Mouse (Mus musculus) limb, embryonic 14.5 days (tissue): ENCODE data around the gene Strn. TPM values are rescaled to one million over a fixed set of nuclear protein-coding genes. Genes with fewer than 3 reads are reported as not detected.

ENCODE experiments used
- ATAC-seq: fragments of 200-750 bp; cut with Nextera tagmentation; 2 replicates; pipeline ENCODE4 v1.8.0; 2017; ENCODE audit warnings: low read depth, moderate number of reproducible peaks, moderate TSS enrichment; ENCODE audit not compliant: low FRiP score
- DNase-seq: peaks from one replicate; pipeline ENCODE4 v3.0.0-alpha.2; 2015; ENCODE audit warnings: low spot score
- H3K27ac ChIP-seq: fragments of 300-500 bp; sonication (generic); replicated peaks from 2 replicates; pipeline ENCODE4 v1.5.1; 2014; ENCODE audit warnings: low read depth, mild to moderate bottlenecking, low read length, moderate library complexity, mixed read lengths
- H3K27me3 ChIP-seq: fragments of 300-500 bp; sonication (generic); 2 replicates; pipeline ENCODE4 v1.6.1; 2014; ENCODE audit warnings: low read length, mixed read lengths; ENCODE audit not compliant: control insufficient read depth, insufficient read depth
- H3K36me3 ChIP-seq: fragments of 300-500 bp; sonication (generic); 2 replicates; pipeline ENCODE4 v1.6.1; 2014; ENCODE audit warnings: mild to moderate bottlenecking, low read length, moderate library complexity, mixed read lengths; ENCODE audit not compliant: control insufficient read depth, insufficient read depth
- H3K4me1 ChIP-seq: fragments of 300-500 bp; sonication (generic); 2 replicates; pipeline ENCODE4 v1.6.1; 2014; ENCODE audit warnings: antibody characterized with exemption, low read length, mixed read lengths; ENCODE audit not compliant: control insufficient read depth, insufficient read depth
- H3K4me2 ChIP-seq: fragments of 300-500 bp; sonication (generic); replicated peaks from 2 replicates; pipeline ENCODE4 v1.6.1; 2014; ENCODE audit warnings: low read depth, mild to moderate bottlenecking, low read length, moderate library complexity; ENCODE audit not compliant: severe bottlenecking
- H3K4me3 ChIP-seq: fragments of 300-500 bp; sonication (generic); replicated peaks from 2 replicates; pipeline ENCODE4 v1.5.1; 2014; ENCODE audit warnings: low read length
- H3K9ac ChIP-seq: fragments of 300-500 bp; sonication (generic); 2 replicates; pipeline ENCODE4 v1.6.1; 2014; ENCODE audit warnings: mild to moderate bottlenecking, low read depth, low read length, moderate library complexity; ENCODE audit not compliant: severe bottlenecking
- H3K9me3 ChIP-seq: fragments of 300-500 bp; sonication (generic); 2 replicates; pipeline ENCODE4 v1.6.1; 2016; ENCODE audit warnings: low read length; ENCODE audit not compliant: control insufficient read depth
- POLR2A ChIP-seq: fragments of 200-500 bp; IDR thresholded peaks from 2 replicates; pipeline ENCODE4 v1.8.0; 2012; ENCODE audit warnings: inconsistent platforms, mild to moderate bottlenecking, moderate library complexity, borderline replicate concordance; ENCODE audit not compliant: insufficient read depth, insufficient read length; ENCODE audit errors: extremely low read depth
- WGBS: fragments of 180-500 bp; shearing (Covaris S2); extraction: QIAGEN DNeasy Blood & Tissue Kit; methylation state at CpG from one replicate; pipeline ENCODE4 v1.1.7; 2014; 5-methylcytosine and 5-hydroxymethylcytosine counted together
- polyA plus RNA-seq, 2 experiments: library from polyadenylated mRNA; depleted of rRNA in 1 of 2; stranded (reverse) in 1 of 2; unstranded in 1 of 2; fragments of >200 nt; fragmentation: Nextera tagmentation in 1 of 2; extraction: Ambion mirVana in 1 of 2; gene quantifications; 2 replicates each; pipeline versions ENCODE4 v1.2.1 to v1.2.3; 2012 to 2014

Strn gene
- polyA plus RNA-seq, 2 experiments, result 7.2 to 8.5 TPM

GRCm38 (mm10) chr17:78609191-78609855 is 127.7 kb downstream of the Strn start:
- ATAC-seq (no peak), DNase-seq (no peak)
- Histone ChIP-seq H3K4me1 (no peaks in the 10 kb centered on the region), H3K9ac (no peak overlapping the region), H3K9me3 (no peaks in the 10 kb centered on the region), H3K27ac (no peak overlapping the region), H3K36me3 (no peaks in the 10 kb centered on the region), H3K4me3 (no peak overlapping the region), H3K27me3 (no peaks in the 10 kb centered on the region), H3K4me2 (no peak overlapping the region)
- 87% methylated on average over 13 of the region's 13 CpGs for WGBS
- no peak for TF ChIP-seq POLR2A

DNA sequence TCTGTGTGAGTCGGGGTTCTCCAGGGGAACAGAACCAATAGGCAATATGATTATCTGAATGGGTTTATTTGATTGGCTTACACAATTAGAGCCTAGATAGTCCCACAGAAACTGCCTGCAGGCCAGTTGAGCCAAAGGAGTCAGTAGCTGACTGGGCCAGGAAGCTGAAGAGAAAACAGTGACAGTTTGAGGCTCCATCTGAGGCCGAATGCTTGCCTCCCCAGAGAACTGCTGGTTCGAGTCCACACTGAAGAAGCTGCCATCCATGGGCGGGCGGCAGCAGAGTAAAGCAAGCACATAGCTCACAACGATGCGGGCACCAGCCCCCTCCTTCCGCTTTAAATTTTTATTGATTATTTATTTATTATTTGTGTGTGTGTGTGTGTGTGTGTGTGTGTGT is 128.3 kb downstream of the Strn start:
- no peaks in the 10 kb centered on the region for H3K36me3 ChIP-seq
- no peaks in the 10 kb centered on the region for H3K9me3 ChIP-seq
- no peaks in the 10 kb centered on the region for H3K27me3 ChIP-seq
- ATAC-seq (no peak), DNase-seq (no peak)
- TF ChIP-seq POLR2A, result no peak
- H3K27ac ChIP-seq, result no peak overlapping the region
- H3K9ac ChIP-seq, result no peak overlapping the region
- no peak overlapping the region for H3K4me3 ChIP-seq
- no peaks in the 10 kb centered on the region for H3K4me1 ChIP-seq
- H3K4me2 ChIP-seq, result no peak overlapping the region
- WGBS, result 67% methylated on average over 8 of the region's 8 CpGs

DNA sequence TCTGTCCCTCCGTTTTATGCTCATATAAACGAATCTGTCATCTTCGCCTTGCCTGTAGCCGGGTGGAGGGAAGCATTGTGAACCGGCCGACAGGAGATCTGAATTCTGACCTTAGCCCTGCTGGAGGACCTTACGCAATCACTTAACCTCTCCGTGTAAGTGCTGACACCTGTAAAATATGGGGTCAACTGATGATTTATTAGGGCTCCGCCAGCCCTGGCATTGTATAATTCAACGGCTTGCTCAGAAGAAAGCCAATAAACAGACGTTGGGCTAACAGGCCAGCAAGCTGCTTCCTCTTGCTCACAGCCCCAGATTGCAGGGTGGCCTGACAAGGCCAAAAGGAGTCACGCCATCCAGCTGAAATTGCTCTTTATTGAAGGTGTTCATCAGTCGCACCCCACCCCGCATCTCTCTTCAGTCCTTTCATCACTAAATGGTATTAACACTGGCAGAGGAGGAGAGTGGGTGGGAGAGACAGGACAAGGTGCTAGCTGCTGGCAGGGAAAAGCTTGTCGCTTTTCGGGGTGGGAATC is 128.8 kb downstream of the Strn start:
- Histone ChIP-seq H3K36me3 (no peaks in the 10 kb centered on the region), H3K9ac (no peak overlapping the region), H3K27me3 (no peaks in the 10 kb centered on the region), H3K4me3 (no peak overlapping the region), H3K4me1 (no peaks in the 10 kb centered on the region), H3K27ac (no peak overlapping the region), H3K9me3 (no peaks in the 10 kb centered on the region), H3K4me2 (no peak overlapping the region)
- TF ChIP-seq POLR2A, result no peak
- ATAC-seq (no peak), DNase-seq (no peak)
- 19% methylated on average over 16 of the region's 16 CpGs for WGBS

- H3K9ac ChIP-seq, result no peak overlapping the region
- no peak for ATAC-seq
- H3K4me1 ChIP-seq, result no peaks in the 10 kb centered on the region
- no peaks in the 10 kb centered on the region for H3K36me3 ChIP-seq
- no peak overlapping the region for H3K27ac ChIP-seq
- H3K4me3 ChIP-seq, result no peak overlapping the region
- H3K9me3 ChIP-seq, result no peaks in the 10 kb centered on the region
- no peak overlapping the region for H3K4me2 ChIP-seq
- 76% methylated on average over 6 of the region's 6 CpGs for WGBS
- no peak for TF ChIP-seq POLR2A
- peak; percentile 27 for DNase-seq
- no peaks in the 10 kb centered on the region for H3K27me3 ChIP-seq
Observed at GRCm38 (mm10) chr17:78604431-78604830, 132.6 kb downstream of the Strn start.

GRCm38 (mm10) chr17:78603872-78604271 is 133.1 kb downstream of the Strn start:
- Histone ChIP-seq H3K9ac (no peak overlapping the region), H3K9me3 (no peaks in the 10 kb centered on the region), H3K4me1 (no peaks in the 10 kb centered on the region), H3K4me3 (no peak overlapping the region), H3K27me3 (no peaks in the 10 kb centered on the region), H3K27ac (no peak overlapping the region), H3K36me3 (no peaks in the 10 kb centered on the region), H3K4me2 (no peak overlapping the region)
- no peak for TF ChIP-seq POLR2A
- ATAC-seq (peak; percentile 35; the same call in 1 of the 2 replicates), DNase-seq (peak; percentile 86)
- WGBS, result 33% methylated on average over 8 of the region's 8 CpGs
